Mouse (Mus musculus) adrenal gland, adult 18-20 months (tissue): Measurements from ENCODE around the gene Atp2a3. TPM values are rescaled to one million over a fixed set of nuclear protein-coding genes. Genes with fewer than 3 reads are reported as not detected.

Source experiments
- DNase-seq, 2 experiments: peaks; one replicate each; pipeline ENCODE4 v3.0.0; 2021 to 2022; ENCODE audit warnings: low spot score in 2 of 2
- long read RNA-seq, 2 experiments: library from polyadenylated mRNA; stranded (forward); transcript quantifications; one replicate each; pipeline ENCODE4 v2.0.0; 2021
- total RNA-seq, 2 experiments: library from RNA; stranded (reverse); gene quantifications; 1 replicate in 1 of 2; 2 replicates in 1 of 2; pipeline ENCODE4 v1.2.3; 2021

Gene Atp2a3
- 10 to 100 TPM in 1 of 2 experiments, 1 to 10 TPM in 1; 8.6 to 10.2 TPM for total RNA-seq
- long read RNA-seq, experiment 1, partial matches to known transcripts, result 1 of 2 reads
- long read RNA-seq, experiment 1, other reads (novel, unspliced or antisense), result 1 of 2 reads
- long read RNA-seq, experiment 2, partial matches to known transcripts, result 3 of 3 reads
- long read RNA-seq, experiment 2, other reads (novel, unspliced or antisense), result 0 of 3 reads

- no peak for DNase-seq
Observed at GRCm38 (mm10) chr11:72961072-72961980, at the start of gene Atp2a3. TSS of gene Atp2a3 (plus strand) at chr11:72961169.

GRCm38 (mm10) chr11:72917299-72917996, 43.5 kb upstream of the Atp2a3 start:
- DNase-seq, result no peak

GRCm38 (mm10) chr11:72923116-72923515, 37.9 kb upstream of the Atp2a3 start:
- DNase-seq, result no peak

- no peak for DNase-seq
Observed at GRCm38 (mm10) chr11:72924458-72924857, 36.5 kb upstream of the Atp2a3 start.

GRCm38 (mm10) chr11:72925067-72925466, 35.9 kb upstream of the Atp2a3 start:
- no peak for DNase-seq

- DNase-seq, result peak; percentile 46 to 72
Observed at GRCm38 (mm10) chr11:72926226-72926890, 34.6 kb upstream of the Atp2a3 start.

- DNase-seq, result no peak
Observed at GRCm38 (mm10) chr11:72928516-72928915, 32.5 kb upstream of the Atp2a3 start.

GRCm38 (mm10) chr11:72940208-72941143, 20.5 kb upstream of the Atp2a3 start:
- peak in 1 of 2 experiments; percentile 34 for DNase-seq

GRCm38 (mm10) chr11:72944996-72945793, 15.8 kb upstream of the Atp2a3 start:
- no peak for DNase-seq

GRCm38 (mm10) chr11:72945875-72946559, 15.0 kb upstream of the Atp2a3 start:
- DNase-seq, result no peak

- DNase-seq, result no peak
Observed at GRCm38 (mm10) chr11:72946560-72947119, 14.3 kb upstream of the Atp2a3 start.

GRCm38 (mm10) chr11:72947840-72948239, 13.1 kb upstream of the Atp2a3 start:
- DNase-seq, result no peak

- no peak for DNase-seq
Observed at GRCm38 (mm10) chr11:72948254-72948653, 12.7 kb upstream of the Atp2a3 start.

GRCm38 (mm10) chr11:72951137-72952000, 9.6 kb upstream of the Atp2a3 start:
- peak in 1 of 2 experiments; percentile 41 for DNase-seq

GRCm38 (mm10) chr11:72952226-72952625, 8.7 kb upstream of the Atp2a3 start:
- no peak for DNase-seq

GRCm38 (mm10) chr11:72952697-72953096, 8.3 kb upstream of the Atp2a3 start:
- DNase-seq, result no peak

GRCm38 (mm10) chr11:72953116-72953439, 7.9 kb upstream of the Atp2a3 start:
- no peak for DNase-seq
